Mouse (Mus musculus) heart, embryonic 11.5 days (tissue): Measurements from ENCODE around the gene Gstt4. TPM values are rescaled to one million over a fixed set of nuclear protein-coding genes. Genes with fewer than 3 reads are reported as not detected.
A peak's percentile ranks its signal among the peaks of the same experiment; 100 is the strongest.

Experiments
- ATAC-seq: fragments of 200-750 bp; cut with Nextera tagmentation; replicated peaks from 2 replicates; pipeline ENCODE4 v1.8.0; 2017; ENCODE audit warnings: moderate library complexity; ENCODE audit not compliant: insufficient number of reproducible peaks, low FRiP score, low TSS enrichment
- H3K27ac ChIP-seq: fragments of 300-500 bp; sonication (generic); 2 replicates; pipeline ENCODE4 v1.5.1; 2014; ENCODE audit warnings: mild to moderate bottlenecking, low read depth, low read length
- H3K27me3 ChIP-seq: fragments of 300-500 bp; sonication (generic); 2 replicates; pipeline ENCODE4 v1.6.1; 2014; ENCODE audit warnings: mild to moderate bottlenecking, low read length, mixed read lengths; ENCODE audit not compliant: control insufficient read depth, insufficient read depth
- H3K36me3 ChIP-seq: fragments of 300-500 bp; sonication (generic); 2 replicates; pipeline ENCODE4 v1.6.1; 2014; ENCODE audit warnings: mild to moderate bottlenecking, low read length, moderate library complexity, mixed read lengths; ENCODE audit not compliant: control insufficient read depth, insufficient read depth
- H3K4me1 ChIP-seq: fragments of 300-500 bp; sonication (generic); 2 replicates; pipeline ENCODE4 v1.6.1; 2014; ENCODE audit warnings: low read length; ENCODE audit not compliant: control insufficient read depth, insufficient read depth
- H3K4me2 ChIP-seq: fragments of 300-500 bp; sonication (generic); 2 replicates; pipeline ENCODE4 v1.6.1; 2014; ENCODE audit warnings: mild to moderate bottlenecking, moderate library complexity
- H3K4me3 ChIP-seq: fragments of 300-500 bp; sonication (generic); 2 replicates; pipeline ENCODE4 v1.5.1; 2014; ENCODE audit warnings: low read depth, low read length
- H3K9ac ChIP-seq: fragments of 300-500 bp; sonication (generic); 2 replicates; pipeline ENCODE4 v1.6.1; 2014; ENCODE audit warnings: mild to moderate bottlenecking, low read depth, low read length, moderate library complexity
- H3K9me3 ChIP-seq: fragments of 300-500 bp; sonication (generic); replicated peaks from 2 replicates; pipeline ENCODE4 v1.6.1; 2016; ENCODE audit warnings: low read length; ENCODE audit not compliant: control insufficient read depth
- WGBS: fragments of 180-500 bp; shearing (Covaris S2); extraction: QIAGEN DNeasy Blood & Tissue Kit; methylation state at CpG from one replicate; pipeline ENCODE4 v1.1.7; 2014; ENCODE audit not compliant: insufficient replicate concordance; 5-methylcytosine and 5-hydroxymethylcytosine counted together
- polyA plus RNA-seq: library from polyadenylated mRNA; unstranded; fragments of >200 nt; fragmentation: Nextera tagmentation; extraction: Ambion mirVana; gene quantifications from 2 replicates; pipeline ENCODE4 v1.2.1, GENCODE M21; 2014

Gstt4 gene
- polyA plus RNA-seq, 1 experiment from 2014 or later = not detected

DNA sequence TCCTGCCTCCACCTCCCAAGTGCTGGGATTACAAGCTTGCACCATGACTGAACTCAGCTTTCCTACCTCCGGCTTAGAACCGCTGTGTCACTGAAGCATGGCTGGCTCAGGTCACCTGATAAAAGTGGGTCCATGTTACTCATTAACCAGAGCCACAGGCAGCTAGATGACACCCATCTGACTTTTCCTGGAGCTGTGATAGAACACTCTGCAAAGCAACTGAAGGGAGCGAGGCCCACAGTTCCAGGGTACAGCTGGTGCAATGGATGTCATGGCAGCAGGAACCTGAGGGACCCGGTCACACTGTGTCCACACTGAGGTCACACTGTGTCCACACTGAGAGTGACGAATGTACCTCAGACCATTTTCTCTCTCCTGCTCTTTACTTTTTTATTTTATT, 32.5 kb downstream of the Gstt4 start:
- Histone ChIP-seq H3K4me2 (no peak overlapping the region), H3K9me3 (no peaks in the 10 kb centered on the region), H3K4me3 (no peak overlapping the region), H3K9ac (no peak overlapping the region), H3K36me3 (no peaks in the 10 kb centered on the region), H3K27me3 (no peaks in the 10 kb centered on the region), H3K27ac (no peak overlapping the region), H3K4me1 (no peaks in the 10 kb centered on the region)
- WGBS = 84% methylated on average over 5 of the region's 5 CpGs
- ATAC-seq = no peak

DNA sequence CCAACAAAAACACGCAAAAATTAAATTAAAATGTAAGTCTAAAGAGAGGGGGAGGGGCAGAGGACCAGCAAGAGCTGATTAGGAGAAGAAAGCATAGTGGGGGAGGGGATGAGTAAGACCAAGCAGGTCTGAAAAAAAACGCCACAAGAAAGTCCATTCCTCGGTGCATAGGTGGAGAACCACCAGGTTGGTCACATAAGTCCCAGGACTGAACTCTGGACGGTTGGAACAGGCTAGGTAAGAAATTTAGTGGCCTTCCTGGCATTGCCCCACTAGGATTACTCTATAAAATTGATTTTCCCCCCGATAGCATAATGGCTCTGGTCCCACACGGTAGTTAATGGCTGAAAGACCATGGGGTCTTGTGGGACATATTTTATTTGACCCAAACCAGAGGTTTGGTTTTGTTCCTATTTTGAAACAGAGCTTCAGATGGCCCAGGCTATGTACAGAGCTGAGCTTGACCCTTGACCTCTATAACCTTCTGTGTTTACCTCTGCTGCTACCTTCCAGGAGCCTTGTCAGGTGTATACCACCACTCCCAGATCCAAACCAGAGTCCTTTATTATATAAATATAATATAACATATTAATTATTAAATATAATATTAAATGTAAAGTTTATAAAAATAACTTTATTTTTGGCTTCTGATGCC, 33.1 kb downstream of the Gstt4 start:
- H3K9me3 ChIP-seq = no peaks in the 10 kb centered on the region
- no peak overlapping the region for H3K27ac ChIP-seq
- no peak overlapping the region for H3K4me3 ChIP-seq
- H3K4me1 ChIP-seq = no peaks in the 10 kb centered on the region
- no peak overlapping the region for H3K9ac ChIP-seq
- no peak for ATAC-seq
- H3K4me2 ChIP-seq = no peak overlapping the region
- 76% methylated on average over 6 of the region's 6 CpGs for WGBS
- H3K36me3 ChIP-seq = no peaks in the 10 kb centered on the region
- no peaks in the 10 kb centered on the region for H3K27me3 ChIP-seq

DNA sequence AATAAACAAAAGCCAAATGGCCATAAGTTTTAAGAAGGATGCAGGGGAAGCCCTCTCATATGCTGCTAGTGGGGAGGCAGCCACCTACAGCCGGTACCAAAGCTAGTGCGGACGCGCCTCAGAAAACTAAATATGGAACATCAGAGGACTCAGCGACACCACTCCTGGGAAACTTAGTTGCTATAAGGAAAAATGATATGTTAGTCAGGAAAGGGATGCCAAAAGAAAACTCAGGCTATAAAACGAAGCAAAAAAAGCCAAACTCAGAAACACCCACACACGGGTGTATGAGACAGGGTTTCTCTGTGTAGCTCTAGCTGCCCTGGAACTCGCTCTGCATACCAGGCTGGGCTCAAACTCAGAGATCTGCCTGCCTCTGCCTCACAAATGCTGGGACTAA, 34.1 kb downstream of the Gstt4 start:
- no peaks in the 10 kb centered on the region for H3K4me1 ChIP-seq
- H3K36me3 ChIP-seq = no peaks in the 10 kb centered on the region
- no peak overlapping the region for H3K4me2 ChIP-seq
- H3K27ac ChIP-seq = no peak overlapping the region
- ATAC-seq = no peak
- no peak overlapping the region for H3K4me3 ChIP-seq
- 90% methylated on average over 8 of the region's 8 CpGs for WGBS
- H3K27me3 ChIP-seq = no peaks in the 10 kb centered on the region; the same call in 1 of the 2 replicates
- H3K9me3 ChIP-seq = no peaks in the 10 kb centered on the region
- no peak overlapping the region for H3K9ac ChIP-seq

DNA sequence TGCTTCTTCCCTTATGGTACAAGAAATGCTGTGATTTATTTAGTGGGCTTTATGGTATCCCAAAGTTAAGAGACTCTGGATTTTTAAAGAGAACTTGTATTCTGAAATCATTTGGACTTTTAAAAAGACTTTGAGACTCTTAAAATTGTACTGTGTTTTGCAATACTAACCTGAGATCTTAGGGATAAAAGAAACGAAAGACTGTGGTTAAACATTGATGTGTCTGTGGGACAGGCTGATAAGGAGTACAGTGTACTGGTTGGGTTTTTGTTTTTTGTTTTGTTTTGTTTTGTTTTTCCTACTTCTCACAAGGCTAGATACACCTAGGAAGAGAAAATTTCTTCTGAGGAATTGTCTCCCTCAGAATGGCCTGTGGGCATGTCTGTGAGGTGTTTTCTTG, 36.9 kb downstream of the Gstt4 start:
- Histone ChIP-seq H3K9ac (no peak overlapping the region), H3K27me3 (peaks cover 4% of the 10 kb centered on the region), H3K36me3 (no peaks in the 10 kb centered on the region), H3K9me3 (no peaks in the 10 kb centered on the region), H3K4me2 (no peak overlapping the region), H3K4me3 (no peak overlapping the region), H3K4me1 (0 out of 2 replicates have a peak, but pooled peaks cover 4% of the 10 kb centered on the region), H3K27ac (no peak overlapping the region)
- no peak for ATAC-seq
- 54% methylated on average over 1 of the region's 1 CpGs for WGBS

DNA sequence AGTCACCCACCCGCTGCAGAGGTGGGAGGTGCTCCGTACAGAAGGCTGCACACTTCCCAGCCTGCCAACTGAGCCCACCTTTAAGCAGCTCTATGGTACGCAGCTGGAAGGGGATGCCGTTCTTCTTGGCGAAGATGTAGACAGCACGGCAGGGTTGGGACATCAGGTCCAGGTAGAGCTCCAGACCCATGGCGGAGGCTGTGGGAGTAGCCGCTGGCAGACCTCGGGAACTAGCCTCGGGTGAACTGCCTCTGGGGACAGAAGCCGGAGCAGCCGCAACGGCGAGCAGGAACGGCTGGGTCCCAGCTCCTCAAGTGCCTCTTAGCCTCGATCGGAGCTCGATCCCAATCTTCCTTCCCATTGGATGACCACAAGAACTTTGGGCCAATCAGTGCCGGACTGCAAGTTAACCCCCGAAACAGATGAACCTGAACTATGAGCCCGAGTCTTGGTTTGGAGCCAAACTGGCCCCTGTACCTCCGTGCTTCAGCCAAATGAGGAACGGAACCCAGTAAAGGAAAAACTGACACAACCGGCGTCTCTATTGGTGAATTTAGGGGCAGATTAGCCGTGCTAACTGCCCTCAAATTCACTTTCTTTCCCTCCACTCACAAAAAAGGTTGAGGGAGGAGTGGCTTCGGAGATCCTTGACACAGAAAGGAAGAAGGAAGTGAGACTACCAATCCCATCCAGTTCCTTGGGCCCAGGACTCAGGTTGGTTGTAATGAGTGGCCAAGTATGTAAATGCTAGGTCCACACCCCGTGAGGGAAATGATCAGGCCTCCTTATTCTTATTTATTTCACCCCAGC, 41.4 kb downstream of the Gstt4 start, which contains the start of the genes Gm20441 and Gstt3:
TSS of gene Gm20441 (minus strand) at position 186 of the 810 bp plus-strand sequence.
TSS of gene Gstt3 (minus strand) at position 646 of the 810 bp plus-strand sequence.
- Histone ChIP-seq H3K9me3 (no peaks in the 10 kb centered on the region), H3K4me3 (peak within 1 kb of the TSS; percentile 48), H3K9ac (peak within 1 kb of the TSS; percentile 16; the same call in 1 of the 2 replicates), H3K27me3 (peaks cover 20% of the 10 kb centered on the region), H3K4me2 (peak within 1 kb of the TSS; percentile 95), H3K4me1 (0 out of 2 replicates have a peak, but pooled peaks cover 5% of the 10 kb centered on the region), H3K27ac (no peak within 1 kb of the TSS), H3K36me3 (no peaks in the 10 kb centered on the region)
- 0 out of 2 replicates have a peak, but pooled peaks have one; percentile 22 for ATAC-seq
- WGBS = 1% methylated on average over 28 of the region's 28 CpGs

DNA sequence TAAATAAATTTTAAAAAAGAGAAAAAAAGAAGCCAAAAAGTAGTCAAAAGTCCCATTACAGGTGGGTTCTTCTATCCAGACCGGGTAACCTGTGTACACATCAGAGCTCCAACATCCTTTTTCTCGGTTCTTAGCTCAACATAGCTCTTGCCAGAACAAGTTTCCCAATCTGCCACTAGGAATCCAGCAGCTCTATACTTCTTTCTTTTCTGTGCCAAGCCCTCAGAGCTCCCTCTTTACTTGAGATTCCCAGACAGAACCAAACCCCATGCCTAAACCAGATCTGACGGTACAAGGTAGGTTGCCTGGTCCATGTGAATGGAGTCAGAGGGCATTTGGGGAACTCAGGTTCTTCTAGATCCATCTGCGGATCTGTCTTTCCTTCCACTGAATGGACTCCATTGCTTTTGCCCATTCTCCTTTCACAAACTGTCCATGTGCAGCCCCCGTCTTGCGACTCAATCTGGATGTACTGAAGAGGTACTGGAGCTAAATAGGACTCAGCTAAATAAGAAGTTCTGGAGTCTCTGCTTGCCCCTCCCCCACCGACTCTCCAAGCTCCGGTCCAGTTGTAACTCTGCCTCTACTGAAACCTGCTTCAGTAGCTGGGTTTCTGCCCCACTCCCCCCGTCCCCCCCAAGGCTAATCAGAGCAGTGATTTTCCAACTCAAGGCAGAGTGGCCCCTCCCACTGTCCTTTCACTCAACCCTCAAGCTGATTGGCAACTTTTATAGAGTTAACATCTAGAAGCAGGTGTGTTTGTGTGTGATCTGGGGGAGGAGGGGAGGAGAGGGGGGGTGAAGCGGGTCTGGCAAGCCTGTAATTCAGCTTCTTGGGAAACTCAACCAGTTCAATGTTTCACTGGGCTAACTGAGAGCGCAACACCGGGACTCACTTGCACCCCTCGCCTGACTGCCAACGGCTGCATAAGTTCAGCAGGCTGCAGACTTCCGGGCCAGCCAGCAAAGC, 42.9 kb downstream of the Gstt4 start:
- Histone ChIP-seq H3K27ac (no peak overlapping the region), H3K9me3 (no peaks in the 10 kb centered on the region), H3K4me2 (peak overlapping the region; percentile 95; the same call in 1 of the 2 replicates), H3K4me3 (no peak overlapping the region), H3K27me3 (peaks cover 20% of the 10 kb centered on the region), H3K36me3 (no peaks in the 10 kb centered on the region), H3K9ac (no peak overlapping the region), H3K4me1 (0 out of 2 replicates have a peak, but pooled peaks cover 5% of the 10 kb centered on the region)
- no peak for ATAC-seq
- 39% methylated on average over 15 of the region's 15 CpGs for WGBS

DNA sequence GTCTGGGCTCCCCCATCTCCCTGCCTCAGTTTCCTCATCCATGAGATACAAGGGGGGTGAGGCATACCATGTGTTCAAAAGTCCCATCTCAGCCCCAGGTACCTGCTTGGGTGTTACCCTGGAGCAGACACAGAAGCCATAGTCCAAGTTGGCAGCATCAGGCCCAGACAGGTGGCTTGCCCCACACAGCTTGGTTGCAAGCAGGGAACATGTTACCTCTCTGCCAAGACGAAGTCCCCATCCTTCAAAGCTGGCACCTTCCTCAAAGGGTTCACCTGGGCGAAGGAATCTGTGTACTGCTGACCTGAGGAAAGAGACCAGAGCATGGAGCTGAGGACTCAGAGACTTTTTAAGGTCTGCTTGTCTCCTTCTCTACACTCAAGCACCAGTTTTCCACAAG, 44.5 kb downstream of the Gstt4 start:
- no peak overlapping the region for H3K9ac ChIP-seq

DNA sequence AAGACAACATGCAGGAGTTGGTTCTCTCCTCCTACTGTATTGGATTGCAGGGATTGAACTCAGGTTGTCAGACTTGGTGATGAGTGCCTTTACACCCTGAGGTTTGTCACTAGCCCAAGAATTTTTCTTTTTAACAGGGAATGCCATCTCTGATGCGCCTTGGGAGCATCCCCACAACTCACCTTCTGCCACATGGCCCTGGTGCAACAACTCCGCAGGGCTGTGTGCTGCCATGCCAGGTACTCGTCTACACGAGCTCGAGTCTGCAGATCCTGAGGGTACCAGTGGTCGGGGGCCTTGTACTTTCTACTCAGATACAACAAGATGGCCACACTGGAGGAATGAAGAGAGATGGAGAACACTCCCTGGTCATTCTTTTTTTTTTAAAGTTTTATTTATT, 45.8 kb downstream of the Gstt4 start:
- 73% methylated on average over 6 of the region's 6 CpGs for WGBS
- H3K4me3 ChIP-seq = no peak overlapping the region
- peaks cover 20% of the 10 kb centered on the region for H3K27me3 ChIP-seq
- H3K4me1 ChIP-seq = peaks cover 10% of the 10 kb centered on the region
- H3K27ac ChIP-seq = no peak overlapping the region
- H3K36me3 ChIP-seq = no peaks in the 10 kb centered on the region
- no peaks in the 10 kb centered on the region for H3K9me3 ChIP-seq
- H3K4me2 ChIP-seq = no peak overlapping the region
- no peak overlapping the region for H3K9ac ChIP-seq
- ATAC-seq = no peak

More for the DNA sequence above, 44.5 kb downstream of the Gstt4 start:
- no peak for ATAC-seq
- H3K9me3 ChIP-seq = no peaks in the 10 kb centered on the region
- peaks cover 5% of the 10 kb centered on the region; the same call in 1 of the 2 replicates for H3K4me1 ChIP-seq
- 70% methylated on average over 2 of the region's 2 CpGs for WGBS
- H3K4me3 ChIP-seq = no peak overlapping the region
- peaks cover 20% of the 10 kb centered on the region for H3K27me3 ChIP-seq
- no peak overlapping the region for H3K27ac ChIP-seq
- H3K36me3 ChIP-seq = no peaks in the 10 kb centered on the region
- no peak overlapping the region for H3K4me2 ChIP-seq
